Mouse (Mus musculus): ENCODE results near the gene Gbp9. TPM values are rescaled to one million over a fixed set of nuclear protein-coding genes. Genes with fewer than 3 reads are reported as not detected.

Gene Gbp9
- polyA plus RNA-seq, 1 experiment from 2014 or later = 0.44 TPM

Other genes starting within 250 kb of the Gbp9 start
- 0.25 and 0.68 TPM in 2 replicates for gene Abcg3, start 156.8 kb downstream of the Gbp9 start, polyA plus RNA-seq (2014; fragmentation: Nextera tagmentation; extraction: Ambion mirVana)
- 0.67 TPM in 1 of 2 replicates, not detected in the other for gene Gbp8, start within 50 bp of the Gbp9 start, polyA plus RNA-seq (2014; fragmentation: Nextera tagmentation; extraction: Ambion mirVana)
- gene Gbp4, start within 50 bp of the Gbp9 start, polyA plus RNA-seq (2014; fragmentation: Nextera tagmentation; extraction: Ambion mirVana) = 0.12 and 3.0 TPM in 2 replicates
- gene Gbp10, start 100.0 kb upstream of the Gbp9 start, polyA plus RNA-seq (2014; fragmentation: Nextera tagmentation; extraction: Ambion mirVana) = 2.6 TPM in 1 of 2 replicates, not detected in the other
- 0.06 TPM in 1 of 2 replicates, not detected in the other for gene Gm43302, start 154.2 kb upstream of the Gbp9 start, polyA plus RNA-seq (2014; fragmentation: Nextera tagmentation; extraction: Ambion mirVana)
- gene Gbp6, start 154.2 kb upstream of the Gbp9 start, polyA plus RNA-seq (2014; fragmentation: Nextera tagmentation; extraction: Ambion mirVana) = 0.19 and 5.4 TPM in 2 replicates

Data from neural tube, embryonic 14.5 days (tissue).